In genomic region chr6:148647423-148648390, GRCm38 (mm10) we compare ENCODE assay signal across 21 mouse cellular contexts.
DNase-seq lines count a peak whose midpoint lies in the region; ATAC-seq lines count a peak whose summit lies in the region.
"Had no signal": no experiment of that assay in that cellular context is flagged by ENCODE, and none has a peak within 500 bp of the region (broad histone marks: within the 10 kb centered on the region; RNA-seq: fewer than 3 reads in every experiment).

No protein-coding gene starts in this region.

- no peaks in the 10 kb centered on the region for H3K27me3 ChIP-seq in liver, embryonic 11.5 days (replicated peaks; ENCODE audit: control insufficient read depth, insufficient read depth, low read length)
- H3K27me3 ChIP-seq in neural tube, embryonic 15.5 days (replicated peaks) = no peaks in the 10 kb centered on the region
- H3K27me3 ChIP-seq: forebrain, embryonic 13.5 days; heart, embryonic 15.5 days; midbrain, embryonic 15.5 days had no signal

- 53% methylated on average over 2 of the region's 2 CpGs for WGBS in liver, embryonic 11.5 days
- 73% methylated on average over 2 of the region's 2 CpGs for WGBS in neural tube, embryonic 15.5 days

- no peak overlapping the region for H3K4me3 ChIP-seq in liver, embryonic 11.5 days (ENCODE audit: low read depth, low read length)
- no peak overlapping the region for H3K4me3 ChIP-seq in neural tube, embryonic 15.5 days (replicated peaks)
- H3K4me3 ChIP-seq: forebrain, embryonic 13.5 days; heart, embryonic 15.5 days; midbrain, embryonic 15.5 days; myocyte had no signal

- ATAC-seq in liver, embryonic 11.5 days (replicated peaks; ENCODE audit: low FRiP score) = peak; percentile 98
- ATAC-seq in megakaryocyte progenitor cell, adult 5-6 weeks (replicated peaks; ENCODE audit: poor library complexity) = peak; percentile 96
- ATAC-seq in neural tube, embryonic 15.5 days (ENCODE audit: low FRiP score) = no peak
- ATAC-seq: forebrain, embryonic 13.5 days; hindbrain, embryonic 16.5 days; lung, postnatal 0 days; midbrain, embryonic 15.5 days had no signal

- peak; percentile 73 for DNase-seq in Muller cell, postnatal 12 days (ENCODE audit: inconsistent ontology term)
- peak; percentile 54 for DNase-seq in c-Kit-positive CD71-positive TER-119-negative erythroid progenitor cells, embryonic 14.5 days (ENCODE audit: low read depth)
- no peak for DNase-seq in liver, embryonic 11.5 days (ENCODE audit: low spot score)
- no peak for DNase-seq in natural killer cell, adult 2 months (ENCODE audit: low spot score in 2 of 2)
- DNase-seq in thymus, postnatal 14 days = no peak
- DNase-seq: adrenal gland, adult 2 months; B cell, adult 2 months; cerebellum, adult 11-12 months; cerebellum, postnatal 36 days; heart, postnatal 4 days; kidney, adult 18-20 months; thymus, postnatal 4 days had no signal

- H3K27ac ChIP-seq in liver, embryonic 11.5 days (ENCODE audit: low read depth, low read length) = peak overlapping the region; percentile 80
- H3K27ac ChIP-seq in neural tube, embryonic 15.5 days (replicated peaks) = no peak overlapping the region
- H3K27ac ChIP-seq: forebrain, embryonic 13.5 days; heart, embryonic 15.5 days; kidney, postnatal 0 days; midbrain, embryonic 15.5 days had no signal

- no peaks in the 10 kb centered on the region for H3K36me3 ChIP-seq in liver, embryonic 11.5 days (ENCODE audit: control insufficient read depth, insufficient read depth, low read length)
- no peaks in the 10 kb centered on the region for H3K36me3 ChIP-seq in neural tube, embryonic 15.5 days
- H3K36me3 ChIP-seq: heart, embryonic 15.5 days; midbrain, embryonic 15.5 days had no signal

- H3K9me3 ChIP-seq in liver, embryonic 11.5 days (ENCODE audit: control insufficient read depth, low read length) = no peaks in the 10 kb centered on the region
- no peaks in the 10 kb centered on the region for H3K9me3 ChIP-seq in neural tube, embryonic 15.5 days (replicated peaks)
- H3K9me3 ChIP-seq: forebrain, embryonic 13.5 days; heart, embryonic 15.5 days; midbrain, embryonic 15.5 days had no signal

- no peak overlapping the region for H3K4me2 ChIP-seq in liver, embryonic 11.5 days
- H3K4me2 ChIP-seq in neural tube, embryonic 15.5 days = no peak overlapping the region
- H3K4me2 ChIP-seq: forebrain, embryonic 13.5 days; heart, embryonic 15.5 days; midbrain, embryonic 15.5 days had no signal

- H3K4me1 ChIP-seq in liver, embryonic 11.5 days (replicated peaks; ENCODE audit: control insufficient read depth, insufficient read depth, low read length) = peaks cover 6% of the 10 kb centered on the region; the same call in 1 of the 2 replicates
- H3K4me1 ChIP-seq in neural tube, embryonic 15.5 days = peaks cover 6% of the 10 kb centered on the region; the same call in 1 of the 2 replicates
- H3K4me1 ChIP-seq: forebrain, embryonic 13.5 days; heart, embryonic 15.5 days had no signal

- no peak overlapping the region for H3K9ac ChIP-seq in liver, embryonic 11.5 days (ENCODE audit: low read depth, low read length)
- H3K9ac ChIP-seq in neural tube, embryonic 15.5 days (replicated peaks) = no peak overlapping the region
- H3K9ac ChIP-seq: forebrain, embryonic 13.5 days; heart, embryonic 15.5 days; midbrain, embryonic 15.5 days had no signal

Comparison
In these comparisons a context has a peak if more than half of its experiments do, and no peak if none do; other contexts are left out.
1. DNase-seq: peak in Muller cell, postnatal 12 days (single experiment) and c-Kit-positive CD71-positive TER-119-negative erythroid progenitor cells, embryonic 14.5 days (single experiment); none in liver, embryonic 11.5 days (single experiment), natural killer cell, adult 2 months (0 of 2) and thymus, postnatal 14 days (single experiment).